Mouse (Mus musculus) ES-E14 (cell line): ENCODE measurements at regions not wholly inside any gene's neighbourhood (a gene's known extent, or its start where the extent isn't known, plus 50 kb on each side); places are given as distances from the start of the nearest gene placed in this dataset.

Source experiments
- DNase-seq: peaks from one replicate; pipeline ENCODE4 v3.0.0-alpha.2; 2013; ENCODE audit warnings: low read depth, low spot score
- H3K27ac ChIP-seq: 2 replicates; pipeline ENCODE4 v1.5.1; 2012; ENCODE audit warnings: low read depth, mild to moderate bottlenecking, low read length, moderate library complexity, mixed read lengths; ENCODE audit not compliant: poor library complexity, insufficient read depth, severe bottlenecking
- H3K36me3 ChIP-seq: 2 replicates; pipeline ENCODE4 v1.6.1; 2012; ENCODE audit warnings: mild to moderate bottlenecking, low read length, moderate library complexity, mixed read lengths; ENCODE audit not compliant: control insufficient read depth, poor library complexity, insufficient read depth, severe bottlenecking
- H3K4me1 ChIP-seq, 2 experiments: fragments of 150-350 bp in 1 of 2; sonication (generic) in 1 of 2; 2 replicates each; pipeline ENCODE4 v1.6.1; 2012; ENCODE audit warnings: low read length in 2 of 2, mild to moderate bottlenecking in 1 of 2, mixed read lengths in 1 of 2; ENCODE audit not compliant: control insufficient read depth in 2 of 2, insufficient read depth in 2 of 2, poor library complexity in 1 of 2
- H3K4me3 ChIP-seq, 2 experiments: fragments of 150-350 bp in 1 of 2; sonication (generic) in 1 of 2; 2 replicates each; pipeline ENCODE4 v1.5.1; 2012; ENCODE audit warnings: low read length in 2 of 2, low read depth in 1 of 2, mild to moderate bottlenecking in 1 of 2, mixed read lengths in 1 of 2; ENCODE audit not compliant: insufficient read depth in 1 of 2, poor library complexity in 1 of 2, severe bottlenecking in 1 of 2
- H3K9ac ChIP-seq: 2 replicates; pipeline ENCODE4 v1.6.1; 2012; ENCODE audit warnings: low read depth, mild to moderate bottlenecking, low read length, mixed read lengths; ENCODE audit not compliant: poor library complexity, insufficient read depth, severe bottlenecking
- H3K9me3 ChIP-seq: fragments of 150-350 bp; sonication (generic); 2 replicates; pipeline ENCODE4 v1.6.1; 2012; ENCODE audit warnings: low read depth, mild to moderate bottlenecking, low read length; ENCODE audit not compliant: control insufficient read depth, insufficient read depth
- CHD2 ChIP-seq: IDR thresholded peaks from 2 replicates; pipeline ENCODE4 v1.6.1; 2014; ENCODE audit warnings: mild to moderate bottlenecking, low read depth, low read length, inconsistent platforms
- HCFC1 ChIP-seq: IDR thresholded peaks from 2 replicates; pipeline ENCODE4 v1.6.1; 2012; ENCODE audit warnings: low read length, inconsistent platforms, borderline replicate concordance; ENCODE audit not compliant: insufficient read depth
- MAFK ChIP-seq: IDR thresholded peaks from 2 replicates; pipeline ENCODE4 v1.6.1; 2014; ENCODE audit warnings: mild to moderate bottlenecking, low read depth, low read length, inconsistent platforms; ENCODE audit not compliant: insufficient read depth
- ZC3H11A ChIP-seq: IDR thresholded peaks from 2 replicates; pipeline ENCODE4 v1.6.1; 2012; ENCODE audit warnings: low read depth, mild to moderate bottlenecking, inconsistent platforms, low read length, borderline replicate concordance
- ZNF384 ChIP-seq: IDR thresholded peaks from 2 replicates; pipeline ENCODE4 v1.6.1; 2012; ENCODE audit warnings: low read depth, low read length, inconsistent platforms
- in situ Hi-C, 2 experiments: fragments of 600-800 bp; cut with MboI; formaldehyde crosslinking; loops; one replicate each; pipeline ENCODE4 v1.15.1; 2025; ENCODE audit warnings: low sequenced_read_pairs in 2 of 2, inconsistent platforms in 1 of 2; ENCODE audit not compliant: unreplicated experiment in 2 of 2

DNA sequence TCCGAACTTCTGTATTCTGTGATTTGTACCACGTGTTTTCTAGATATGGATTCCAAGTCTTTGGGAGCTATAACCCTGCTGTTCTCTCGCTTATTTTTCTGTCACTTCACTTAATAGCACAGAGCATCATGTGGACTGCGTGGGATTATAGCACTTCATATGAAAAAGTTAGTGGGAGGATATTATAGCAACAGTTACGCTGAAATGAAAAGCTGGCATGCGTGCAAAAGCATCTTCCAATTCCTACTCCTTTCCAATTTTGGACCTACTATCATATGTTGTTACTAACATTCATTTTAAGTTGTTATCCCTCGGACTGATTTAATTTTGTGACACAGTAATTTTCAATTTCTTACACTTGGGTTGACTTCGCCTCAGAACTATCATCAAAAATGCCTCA is 250.0 kb downstream of the Ikzf2 start:
- no peaks in the 10 kb centered on the region for H3K36me3 ChIP-seq
- no peak overlapping the region for H3K4me3 ChIP-seq
- H3K9me3 ChIP-seq: no peaks in the 10 kb centered on the region
- no peak overlapping the region for H3K9ac ChIP-seq
- TF ChIP-seq ZNF384 (no peak), ZC3H11A (no peak), CHD2 (no peak), MAFK (no peak), HCFC1 (no peak)
- DNase-seq: no peak
- no peak overlapping the region for H3K27ac ChIP-seq
- in situ Hi-C loops: no loop called here
- H3K4me1 ChIP-seq: no peaks in the 10 kb centered on the region

DNA sequence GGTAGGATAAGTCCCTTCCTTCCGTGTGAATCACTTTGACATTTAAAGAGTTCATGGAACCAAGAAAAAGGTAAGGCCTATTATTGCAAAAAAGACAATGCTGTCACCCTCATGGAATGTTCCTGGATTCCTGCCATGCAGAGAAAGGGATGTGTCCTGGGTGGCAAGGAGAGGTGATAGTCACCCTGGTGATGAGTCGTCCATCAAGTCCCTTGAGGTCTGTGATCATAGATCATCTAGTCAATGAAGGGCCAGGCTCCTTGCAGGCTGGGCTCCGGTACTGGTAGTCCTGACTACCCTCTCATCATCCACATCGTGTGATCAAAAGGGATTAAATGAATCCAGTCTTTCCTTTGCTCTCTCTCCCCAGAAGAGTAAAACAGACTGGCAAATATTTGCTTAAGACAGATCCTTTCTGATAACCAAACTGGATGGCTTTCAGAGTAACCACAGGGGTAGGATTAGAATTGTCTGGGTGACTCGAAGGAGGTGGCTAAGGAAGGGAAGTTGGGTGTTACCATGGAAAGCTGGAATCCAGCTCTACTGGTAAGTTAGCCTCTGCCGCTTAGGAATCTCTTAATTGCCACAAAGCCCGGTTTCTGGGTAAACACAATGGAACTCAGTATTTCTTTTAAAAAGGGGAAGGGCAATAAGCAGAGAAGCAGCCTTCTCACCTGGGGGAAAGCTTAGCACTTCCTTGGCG is 253.2 kb downstream of the Ikzf2 start:
- Histone ChIP-seq H3K9ac (no peak overlapping the region), H3K4me3 (no peak overlapping the region), H3K36me3 (no peaks in the 10 kb centered on the region), H3K4me1 (no peaks in the 10 kb centered on the region), H3K27ac (no peak overlapping the region), H3K9me3 (no peaks in the 10 kb centered on the region)
- no peak for DNase-seq
- in situ Hi-C loops: no loop called here
- TF ChIP-seq ZNF384 (no peak), HCFC1 (no peak), ZC3H11A (no peak), CHD2 (no peak), MAFK (no peak)

DNA sequence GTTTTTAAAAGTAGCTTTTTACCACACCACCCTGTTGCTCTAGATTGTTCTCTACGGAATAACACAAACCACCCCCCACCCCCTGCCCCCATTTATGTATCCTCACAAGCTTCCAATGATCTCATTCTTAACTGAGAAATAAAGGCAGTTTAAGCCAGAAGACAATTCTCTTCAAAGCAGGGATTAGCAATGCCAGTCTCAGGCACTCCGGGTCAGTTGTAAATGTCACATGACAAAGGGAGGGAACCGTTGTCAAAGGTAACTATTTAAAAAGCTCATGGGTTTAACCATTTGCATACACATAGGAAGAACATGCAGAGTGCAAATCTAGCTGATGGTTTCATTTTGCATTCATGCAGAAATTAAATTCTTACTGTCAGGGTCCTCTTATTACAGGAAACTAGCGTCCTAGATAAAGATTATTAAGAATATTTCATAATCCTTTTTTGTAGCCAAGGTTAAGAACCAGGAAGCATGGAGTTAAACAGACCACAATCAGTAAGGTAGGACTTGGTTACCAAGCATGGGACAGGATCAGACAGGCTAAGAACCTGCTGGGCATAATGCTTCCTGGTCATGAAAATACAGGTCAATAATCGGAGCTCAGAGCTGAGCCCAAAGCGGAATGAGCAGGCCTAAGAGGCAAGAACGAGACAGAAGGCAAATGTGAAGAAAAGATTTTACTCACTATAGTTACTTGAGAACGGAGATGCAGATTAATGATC is 256.2 kb downstream of the Ikzf2 start:
- in situ Hi-C loops: no loop called here
- H3K9ac ChIP-seq: no peak overlapping the region
- DNase-seq: no peak
- H3K4me3 ChIP-seq: no peak overlapping the region
- H3K9me3 ChIP-seq: no peaks in the 10 kb centered on the region
- no peak overlapping the region for H3K27ac ChIP-seq
- TF ChIP-seq ZNF384 (no peak), HCFC1 (no peak), MAFK (no peak), CHD2 (no peak), ZC3H11A (no peak)
- H3K4me1 ChIP-seq: no peaks in the 10 kb centered on the region
- no peaks in the 10 kb centered on the region for H3K36me3 ChIP-seq

DNA sequence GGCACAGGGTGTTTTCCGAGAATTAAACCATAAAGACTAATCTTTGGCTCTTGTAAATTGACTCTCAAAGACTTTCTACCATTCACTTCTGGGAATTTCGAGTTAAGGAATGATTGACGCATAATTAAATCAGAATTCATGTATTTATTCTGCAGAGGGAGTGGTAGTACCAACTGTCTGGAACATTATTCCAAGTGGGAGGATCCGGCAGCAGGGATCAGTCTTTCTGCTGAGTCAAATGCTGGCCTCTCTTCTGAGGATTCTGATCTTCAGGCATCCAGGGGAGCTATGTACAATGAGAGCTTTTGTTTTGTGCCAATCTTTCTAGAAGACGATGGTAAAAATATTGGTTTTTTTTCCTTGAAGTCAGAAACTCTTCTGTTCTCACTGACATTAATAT is 257.4 kb downstream of the Ikzf2 start:
- DNase-seq: no peak
- no peak overlapping the region for H3K4me3 ChIP-seq
- TF ChIP-seq HCFC1: no peak
- TF ChIP-seq CHD2: no peak
- no peak for TF ChIP-seq ZC3H11A
- no peak for TF ChIP-seq ZNF384
- TF ChIP-seq MAFK: no peak
- H3K9ac ChIP-seq: no peak overlapping the region
- in situ Hi-C loops: no loop called here
- H3K27ac ChIP-seq: no peak overlapping the region
- H3K36me3 ChIP-seq: no peaks in the 10 kb centered on the region
- no peaks in the 10 kb centered on the region for H3K4me1 ChIP-seq
- no peaks in the 10 kb centered on the region for H3K9me3 ChIP-seq
